ENCODE assay signal across 8 mouse cellular contexts in the genomic region with DNA sequence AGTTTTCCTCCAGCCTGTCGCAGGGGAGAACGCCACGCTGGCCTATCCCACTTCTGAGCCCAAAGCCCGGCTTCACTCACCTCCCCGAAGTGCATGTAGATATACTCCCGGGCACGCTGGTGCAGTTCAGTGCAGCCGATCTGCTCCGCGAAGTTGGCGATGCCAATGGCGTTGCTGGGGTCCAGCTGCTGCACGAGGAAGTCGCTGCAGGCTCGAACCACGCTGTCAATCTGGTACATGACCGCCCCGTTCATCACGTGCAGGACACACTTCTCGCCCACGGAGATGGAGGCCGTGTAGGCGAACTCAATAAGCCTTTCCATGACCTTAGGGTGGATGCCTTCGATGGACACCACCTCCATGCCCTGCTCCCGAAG. TPM values are rescaled to one million over a fixed set of nuclear protein-coding genes. Genes with fewer than 3 reads are reported as not detected.
DNase-seq lines count a peak whose midpoint lies in the region; ATAC-seq and TF ChIP-seq lines count a peak whose summit lies in the region.

No protein-coding gene starts in this region.

- H3K4me2 ChIP-seq in embryonic facial prominence, embryonic 14.5 days (ENCODE audit: low read depth, low read length): peak overlapping the region; percentile 64
- peak overlapping the region; percentile 87 for H3K4me2 ChIP-seq in intestine, postnatal 0 days (replicated peaks; ENCODE audit: low read depth)
- H3K4me2 ChIP-seq in neural tube, embryonic 14.5 days (ENCODE audit: low read depth, low read length): peak overlapping the region; percentile 85

- no peaks in the 10 kb centered on the region for H3K27me3 ChIP-seq in liver, adult 2 months (ENCODE audit: control insufficient read depth, insufficient read depth, low read length)
- H3K27me3 ChIP-seq in embryonic facial prominence, embryonic 14.5 days (replicated peaks; ENCODE audit: control insufficient read depth, insufficient read depth, low read length): peaks cover 4% of the 10 kb centered on the region; the same call in 1 of the 2 replicates
- no peaks in the 10 kb centered on the region for H3K27me3 ChIP-seq in intestine, postnatal 0 days (replicated peaks; ENCODE audit: control insufficient read depth, insufficient read depth, low read length)
- no peaks in the 10 kb centered on the region for H3K27me3 ChIP-seq in neural tube, embryonic 14.5 days (ENCODE audit: control insufficient read depth, insufficient read depth, low read length)

- H3K36me3 ChIP-seq in liver, adult 2 months (ENCODE audit: control insufficient read depth, insufficient read depth, low read length): peaks cover 4% of the 10 kb centered on the region; the same call in 1 of the 2 replicates
- peaks cover 48% of the 10 kb centered on the region for H3K36me3 ChIP-seq in embryonic facial prominence, embryonic 14.5 days (ENCODE audit: control insufficient read depth, insufficient read depth, low read length)
- peaks cover 33% of the 10 kb centered on the region for H3K36me3 ChIP-seq in intestine, postnatal 0 days (ENCODE audit: control insufficient read depth, insufficient read depth)
- H3K36me3 ChIP-seq in neural tube, embryonic 14.5 days (ENCODE audit: control insufficient read depth, insufficient read depth, low read length): peaks cover 14% of the 10 kb centered on the region

- no peak for DNase-seq in liver, adult 2 months (ENCODE audit: extremely low read depth, low read depth, low spot score)
- DNase-seq in liver: no peak
- DNase-seq in embryonic facial prominence, embryonic 14.5 days (ENCODE audit: low spot score): no peak
- DNase-seq in gastrocnemius, postnatal 4 days (ENCODE audit: low spot score in 2 of 2): no peak
- no peak for DNase-seq in spleen, adult 12 weeks (ENCODE audit: low spot score)
- no peak for DNase-seq in urinary bladder, postnatal 36 days (ENCODE audit: low spot score in 2 of 2)

- no peaks in the 10 kb centered on the region for H3K9me3 ChIP-seq in embryonic facial prominence, embryonic 14.5 days (ENCODE audit: control insufficient read depth, low read length)
- H3K9me3 ChIP-seq in intestine, postnatal 0 days (ENCODE audit: control insufficient read depth): no peaks in the 10 kb centered on the region
- H3K9me3 ChIP-seq in neural tube, embryonic 14.5 days (ENCODE audit: control insufficient read depth, low read length): no peaks in the 10 kb centered on the region

- 75% methylated on average over 25 of the region's 25 CpGs for WGBS in liver, adult 2 months
- 81% methylated on average over 25 of the region's 25 CpGs for WGBS in embryonic facial prominence, embryonic 14.5 days
- 82% methylated on average over 25 of the region's 25 CpGs for WGBS in intestine, postnatal 0 days
- 82% methylated on average over 25 of the region's 25 CpGs for WGBS in neural tube, embryonic 14.5 days

- H3K4me1 ChIP-seq in liver, adult 2 months (ENCODE audit: control insufficient read depth, insufficient read depth, low read length): peaks cover 18% of the 10 kb centered on the region
- peaks cover 9% of the 10 kb centered on the region for H3K4me1 ChIP-seq in embryonic facial prominence, embryonic 14.5 days (ENCODE audit: control insufficient read depth, insufficient read depth, low read length)
- peaks cover 11% of the 10 kb centered on the region; the same call in 1 of the 2 replicates for H3K4me1 ChIP-seq in intestine, postnatal 0 days (replicated peaks; ENCODE audit: control insufficient read depth, insufficient read depth, low read length)
- H3K4me1 ChIP-seq in neural tube, embryonic 14.5 days (ENCODE audit: control insufficient read depth, insufficient read depth, low read length): peaks cover 13% of the 10 kb centered on the region

- peak overlapping the region; percentile 12; the same call in 1 of the 2 replicates for H3K4me3 ChIP-seq in liver, adult 2 months (ENCODE audit: insufficient read depth, low read depth, low read length)
- peak overlapping the region; percentile 97 for H3K4me3 ChIP-seq in embryonic facial prominence, embryonic 14.5 days (ENCODE audit: low read depth, low read length)
- peak overlapping the region; percentile 94 for H3K4me3 ChIP-seq in intestine, postnatal 0 days (ENCODE audit: low read depth, low read length)
- H3K4me3 ChIP-seq in neural tube, embryonic 14.5 days (ENCODE audit: low read depth, low read length): peak overlapping the region; percentile 90; the same call in 1 of the 2 replicates

- peaks cover 23% of the 10 kb centered on the region; the same call in 1 of the 2 replicates for H3K79me2 ChIP-seq in liver, adult 2 months (ENCODE audit: control insufficient read depth, insufficient read depth, low read length)

- peak overlapping the region; percentile 96 for H3K9ac ChIP-seq in liver, adult 2 months (ENCODE audit: low read depth, low read length)
- peak overlapping the region; percentile 98 for H3K9ac ChIP-seq in embryonic facial prominence, embryonic 14.5 days (ENCODE audit: low read depth, low read length)
- no peak overlapping the region for H3K9ac ChIP-seq in intestine, postnatal 0 days (ENCODE audit: low read depth, low read length)
- peak overlapping the region; percentile 94; the same call in 1 of the 2 replicates for H3K9ac ChIP-seq in neural tube, embryonic 14.5 days (replicated peaks; ENCODE audit: low read depth, low read length)

- no peak for ATAC-seq in embryonic facial prominence, embryonic 14.5 days (ENCODE audit: low read depth)
- ATAC-seq in intestine, postnatal 0 days: no peak
- ATAC-seq in neural tube, embryonic 14.5 days (ENCODE audit: low read depth): no peak

- TF ChIP-seq CTCF in liver, adult 2 months (IDR thresholded peaks at IDR 0.05; ENCODE audit: low read depth, low read length): no peak
- TF ChIP-seq CTCF in intestine, postnatal 0 days (IDR thresholded peaks at IDR 0.05; ENCODE audit: low read depth): no peak

- TF ChIP-seq POLR2A in liver, adult 2 months (IDR thresholded peaks at IDR 0.05; ENCODE audit: extremely low read depth, insufficient read depth, low read length): no peak

- H3K27ac ChIP-seq in liver, adult 2 months (replicated peaks; ENCODE audit: insufficient read depth, low read depth, low read length): no peak overlapping the region
- peak overlapping the region; percentile 92; the same call in 1 of the 2 replicates for H3K27ac ChIP-seq in embryonic facial prominence, embryonic 14.5 days (replicated peaks; ENCODE audit: low read depth, low read length)
- 0 out of 2 replicates have a peak overlapping the region, but pooled peaks have one; percentile 97 for H3K27ac ChIP-seq in intestine, postnatal 0 days (ENCODE audit: low read depth, low read length)
- H3K27ac ChIP-seq in neural tube, embryonic 14.5 days (ENCODE audit: low read depth, low read length): no peak overlapping the region

RNA-seq across cellular contexts. Expression of a gene that starts 2.2 kb away (rescaled TPM):
- 29.5 and 37.3 TPM in 2 replicates for total RNA-seq in liver, adult 2 months (2014; rRNA removed)
- polyA plus RNA-seq in liver, adult 2 months (2012; rRNA removed): 69.1 and 76.4 TPM in 2 replicates
- 43.0 and 49.6 TPM in 2 replicates for polyA plus RNA-seq in embryonic facial prominence, embryonic 14.5 days (2014; fragmentation: Nextera tagmentation; extraction: Ambion mirVana)
- polyA plus RNA-seq in intestine, postnatal 0 days (2015; fragmentation: Nextera tagmentation; extraction: Ambion mirVana): 38.3 and 42.4 TPM in 2 replicates
- polyA plus RNA-seq in neural tube, embryonic 14.5 days (2014; fragmentation: Nextera tagmentation; extraction: Ambion mirVana): 34.2 and 43.6 TPM in 2 replicates
- 10 to 100 TPM; 52.2 to 55.0 TPM for total RNA-seq in gastrocnemius, postnatal 4 days (2021)

RNA-seq across cellular contexts. Expression of a gene that starts 11.3 kb away (rescaled TPM):
- total RNA-seq in liver, adult 2 months (2014; rRNA removed): 3.3 and 4.1 TPM in 2 replicates
- 5.3 and 9.9 TPM in 2 replicates for polyA plus RNA-seq in liver, adult 2 months (2012; rRNA removed)
- polyA plus RNA-seq in embryonic facial prominence, embryonic 14.5 days (2014; fragmentation: Nextera tagmentation; extraction: Ambion mirVana): 0.96 and 1.3 TPM in 2 replicates
- polyA plus RNA-seq in intestine, postnatal 0 days (2015; fragmentation: Nextera tagmentation; extraction: Ambion mirVana): not detected in 2 replicates
- 4.2 and 5.0 TPM in 2 replicates for polyA plus RNA-seq in neural tube, embryonic 14.5 days (2014; fragmentation: Nextera tagmentation; extraction: Ambion mirVana)
- under 1 TPM; 0.26 to 0.32 TPM for total RNA-seq in gastrocnemius, postnatal 4 days (2021)

RNA-seq across cellular contexts. Expression of a gene that starts 28.1 kb away (rescaled TPM):
- 22.3 and 27.3 TPM in 2 replicates for total RNA-seq in liver, adult 2 months (2014; rRNA removed)
- 42.2 and 45.8 TPM in 2 replicates for polyA plus RNA-seq in liver, adult 2 months (2012; rRNA removed)
- polyA plus RNA-seq in embryonic facial prominence, embryonic 14.5 days (2014; fragmentation: Nextera tagmentation; extraction: Ambion mirVana): 26.3 and 35.5 TPM in 2 replicates
- polyA plus RNA-seq in intestine, postnatal 0 days (2015; fragmentation: Nextera tagmentation; extraction: Ambion mirVana): 44.7 and 48.1 TPM in 2 replicates
- 50.4 and 50.5 TPM in 2 replicates for polyA plus RNA-seq in neural tube, embryonic 14.5 days (2014; fragmentation: Nextera tagmentation; extraction: Ambion mirVana)
- total RNA-seq in gastrocnemius, postnatal 4 days (2021): 10 to 100 TPM; 28.0 to 30.0 TPM

RNA-seq across cellular contexts. Expression of a gene that starts 50.8 kb away (rescaled TPM):
- 5.0 and 6.5 TPM in 2 replicates for total RNA-seq in liver, adult 2 months (2014; rRNA removed)
- polyA plus RNA-seq in liver, adult 2 months (2012; rRNA removed): 6.3 and 9.7 TPM in 2 replicates
- polyA plus RNA-seq in embryonic facial prominence, embryonic 14.5 days (2014; fragmentation: Nextera tagmentation; extraction: Ambion mirVana): 11.0 and 14.4 TPM in 2 replicates
- 7.0 and 7.2 TPM in 2 replicates for polyA plus RNA-seq in intestine, postnatal 0 days (2015; fragmentation: Nextera tagmentation; extraction: Ambion mirVana)
- 14.2 and 16.4 TPM in 2 replicates for polyA plus RNA-seq in neural tube, embryonic 14.5 days (2014; fragmentation: Nextera tagmentation; extraction: Ambion mirVana)
- total RNA-seq in gastrocnemius, postnatal 4 days (2021): 10 to 100 TPM; 18.1 to 21.3 TPM

RNA-seq across cellular contexts. Expression of a gene that starts 54.2 kb away (rescaled TPM):
- total RNA-seq in liver, adult 2 months (2014; rRNA removed): 3.0 and 3.9 TPM in 2 replicates
- 5.1 and 5.2 TPM in 2 replicates for polyA plus RNA-seq in liver, adult 2 months (2012; rRNA removed)
- polyA plus RNA-seq in embryonic facial prominence, embryonic 14.5 days (2014; fragmentation: Nextera tagmentation; extraction: Ambion mirVana): 57.2 and 57.7 TPM in 2 replicates
- 24.1 and 25.8 TPM in 2 replicates for polyA plus RNA-seq in intestine, postnatal 0 days (2015; fragmentation: Nextera tagmentation; extraction: Ambion mirVana)
- 113 and 125 TPM in 2 replicates for polyA plus RNA-seq in neural tube, embryonic 14.5 days (2014; fragmentation: Nextera tagmentation; extraction: Ambion mirVana)
- 10 to 100 TPM; 20.5 to 24.0 TPM for total RNA-seq in gastrocnemius, postnatal 4 days (2021)

Comparison
In these comparisons a context has a peak if more than half of its experiments do, and no peak if none do; other contexts are left out.
1. H3K27ac ChIP-seq: peak in embryonic facial prominence, embryonic 14.5 days (single experiment) and intestine, postnatal 0 days (single experiment); none in liver, adult 2 months (single experiment) and neural tube, embryonic 14.5 days (single experiment).
2. H3K4me3 ChIP-seq: peak in every context shown above with its lines; median percentile 97 in embryonic facial prominence, embryonic 14.5 days; 94 in intestine, postnatal 0 days; 90 in neural tube, embryonic 14.5 days; 12 in liver, adult 2 months.
3. Peak in every context shown above with its lines, with median percentiles within 50 percentile points of each other: H3K4me2 ChIP-seq.